Mouse (Mus musculus) large intestine, adult 2 months (tissue): ENCODE measurements around the gene Ranbp3. TPM values are rescaled to one million over a fixed set of nuclear protein-coding genes. Genes with fewer than 3 reads are reported as not detected.

Source experiments
- DNase-seq: peaks from one replicate; pipeline ENCODE4 v3.0.0-alpha.2; 2012; ENCODE audit warnings: low read depth, low spot score
- WGBS: fragments of 180-500 bp; shearing (Covaris S2); methylation state at CpG from one replicate; pipeline ENCODE4 v1.1.7; 2018; 5-methylcytosine and 5-hydroxymethylcytosine counted together
- polyA plus RNA-seq: library from polyadenylated mRNA; depleted of rRNA; stranded (reverse); fragments of >200 nt; gene quantifications from 2 replicates; pipeline ENCODE4 v1.2.3, GENCODE M21; 2012; rRNA removed

The Ranbp3 gene
- polyA plus RNA-seq, 1 experiment = 62.5 TPM

DNA sequence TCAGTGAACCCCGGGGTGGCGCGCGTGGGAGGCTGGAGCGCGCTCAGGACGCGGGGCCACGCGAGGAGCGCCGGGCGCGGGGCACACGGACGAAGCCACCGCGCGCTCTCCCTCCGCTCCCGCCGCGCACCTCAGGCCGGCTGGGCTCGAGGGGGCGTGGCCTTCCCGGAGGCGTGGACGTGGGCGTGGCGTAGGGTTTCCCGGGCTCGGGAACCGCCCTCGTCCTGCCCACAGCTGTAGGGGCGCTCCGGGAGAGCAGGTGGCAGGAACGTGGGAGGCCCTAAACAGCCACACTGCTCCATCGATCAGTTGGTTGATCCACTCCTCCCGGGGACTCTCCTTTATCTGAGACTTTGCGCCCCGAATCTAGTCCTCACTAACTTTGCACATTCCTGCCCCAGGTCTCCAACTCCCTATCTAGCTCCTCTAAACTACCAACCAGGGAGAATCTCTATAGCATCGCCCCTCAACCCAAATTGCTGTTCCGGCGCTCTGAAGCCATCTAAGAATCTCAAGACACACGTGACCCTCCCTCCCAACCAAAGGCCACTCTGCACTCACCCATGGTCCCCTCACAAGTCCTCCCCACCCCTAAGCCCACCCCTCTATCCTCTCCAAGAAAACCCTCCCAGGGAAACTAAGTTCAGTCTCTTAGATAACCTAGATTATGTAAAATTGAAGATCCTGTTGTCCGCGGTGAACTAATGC is 84.5 kb downstream of the Ranbp3 start, which contains the start of gene Nrtn:
TSS of gene Nrtn (minus strand) at position 115 of the 708 bp plus-strand sequence.
- peak; percentile 66 for DNase-seq
- WGBS = under 1% methylated on average over 47 of the region's 48 CpGs

DNA sequence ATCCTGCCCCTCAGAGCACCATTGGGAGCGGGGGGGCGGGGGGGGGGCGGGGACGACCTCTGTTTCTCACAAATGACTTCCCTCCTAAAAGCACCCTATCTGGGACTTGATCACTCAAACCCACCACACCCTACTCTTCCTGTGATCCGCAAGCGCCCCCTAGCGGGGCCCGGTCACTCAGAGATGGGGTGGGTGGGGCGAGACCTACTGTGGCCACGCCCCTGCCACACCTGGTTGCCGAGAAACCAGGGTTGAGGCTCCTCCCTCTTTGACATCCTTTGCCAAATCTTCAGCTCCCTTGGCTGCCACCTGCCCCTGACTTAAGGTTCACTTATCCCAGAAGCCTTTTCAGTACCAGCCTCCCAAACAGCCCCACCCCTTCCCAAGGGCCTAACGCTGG is 85.0 kb downstream of the Ranbp3 start:
- DNase-seq = peak; percentile 53
- WGBS = 3% methylated on average over 12 of the region's 12 CpGs

DNA sequence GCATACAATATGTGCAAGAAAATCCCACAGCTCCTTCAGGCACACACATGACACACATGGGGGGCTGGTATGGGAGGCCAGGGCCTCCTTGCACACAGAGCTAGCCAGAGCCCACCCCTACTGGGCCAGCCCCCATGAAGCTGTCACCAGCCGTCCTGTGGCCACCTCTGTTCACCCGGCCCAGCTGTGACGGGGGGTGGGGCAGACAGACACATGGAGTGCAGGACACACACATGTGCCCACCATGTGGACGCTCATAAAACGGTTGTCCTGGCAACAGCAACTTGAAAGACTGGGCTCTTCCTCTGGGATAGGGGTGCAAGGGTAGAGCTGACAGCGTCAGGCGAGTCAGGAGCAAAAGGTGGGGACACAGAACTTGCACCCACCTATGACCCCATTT is 86.2 kb downstream of the Ranbp3 start:
- no peak for DNase-seq
- WGBS = 72% methylated on average over 7 of the region's 7 CpGs

DNA sequence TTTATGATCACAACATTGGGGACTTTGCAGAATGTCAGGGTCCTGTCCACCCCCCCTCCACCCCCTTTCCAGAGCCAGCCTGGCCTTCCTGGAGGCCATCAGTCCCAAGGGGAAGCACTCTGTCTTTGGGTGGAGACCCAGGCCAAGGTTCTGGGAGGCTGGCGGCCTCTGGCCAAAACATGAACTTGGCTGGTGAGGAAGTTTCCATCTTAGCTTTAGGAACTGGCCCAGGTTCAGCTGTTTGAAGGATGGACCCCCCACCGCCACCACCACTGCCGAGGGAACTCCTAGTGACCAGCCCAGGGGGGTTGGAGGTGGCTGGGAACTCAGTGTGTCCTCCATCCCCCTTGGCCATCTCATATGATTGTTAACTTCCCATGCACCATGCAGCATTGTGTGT is 88.0 kb downstream of the Ranbp3 start:
- WGBS = 64% methylated on average over 3 of the region's 3 CpGs
- DNase-seq = no peak

Other genes with a start within 250 kb of the Ranbp3 start
- gene Ptprs, start 196.8 kb upstream of the Ranbp3 start, polyA plus RNA-seq = 24.2 and 47.4 TPM in 2 replicates
- not detected in 2 replicates for gene Znrf4, start 160.9 kb upstream of the Ranbp3 start, polyA plus RNA-seq
- gene Gm20219, start 118.9 kb upstream of the Ranbp3 start, polyA plus RNA-seq = 2.3 and 3.2 TPM in 2 replicates
- gene Safb2, start 88.7 kb upstream of the Ranbp3 start, polyA plus RNA-seq = 72.4 and 81.0 TPM in 2 replicates
- 91.8 and 101 TPM in 2 replicates for gene Safb, start 88.5 kb upstream of the Ranbp3 start, polyA plus RNA-seq
- gene 2410015M20Rik, start 63.5 kb upstream of the Ranbp3 start, polyA plus RNA-seq = 202 and 210 TPM in 2 replicates
- 1,862 and 2,500 TPM in 2 replicates for gene Rpl36, start 59.9 kb upstream of the Ranbp3 start, polyA plus RNA-seq
- gene Lonp1, start 46.4 kb upstream of the Ranbp3 start, polyA plus RNA-seq = 45.1 and 53.6 TPM in 2 replicates
- 0.27 and 0.33 TPM in 2 replicates for gene Catsperd, start 45.2 kb upstream of the Ranbp3 start, polyA plus RNA-seq
- 662 and 682 TPM in 2 replicates for gene Ndufa11, start 44.5 kb downstream of the Ranbp3 start, polyA plus RNA-seq
- 10.4 and 10.5 TPM in 2 replicates for gene Vmac, start 44.7 kb downstream of the Ranbp3 start, polyA plus RNA-seq
- gene Nrtn, start 84.2 kb downstream of the Ranbp3 start, polyA plus RNA-seq = 11.0 and 11.7 TPM in 2 replicates
- 42.7 and 53.1 TPM in 2 replicates for gene Dus3l, start 91.5 kb downstream of the Ranbp3 start, polyA plus RNA-seq
- gene Prr22, start 97.0 kb downstream of the Ranbp3 start, polyA plus RNA-seq = 3.3 and 4.1 TPM in 2 replicates
- gene Rfx2, start 157.7 kb downstream of the Ranbp3 start, polyA plus RNA-seq = 6.2 and 9.9 TPM in 2 replicates
- not detected in 2 replicates for gene Acsbg2, start 201.2 kb downstream of the Ranbp3 start, polyA plus RNA-seq
- gene 1700061G19Rik, start 202.2 kb downstream of the Ranbp3 start, polyA plus RNA-seq = 0.15 and 0.19 TPM in 2 replicates